Mouse (Mus musculus) liver, embryonic 14.5 days (tissue): Measurements from ENCODE around the gene Slc39a10.

Source experiments
- CTCF ChIP-seq: IDR thresholded peaks from 2 replicates; pipeline ENCODE4 v1.5.1; 2016; ENCODE audit warnings: antibody characterized with exemption, low read depth, control low read depth
- EP300 ChIP-seq: IDR thresholded peaks from 2 replicates; pipeline ENCODE4 v1.6.1; 2016; ENCODE audit warnings: antibody characterized with exemption, low read depth

DNA sequence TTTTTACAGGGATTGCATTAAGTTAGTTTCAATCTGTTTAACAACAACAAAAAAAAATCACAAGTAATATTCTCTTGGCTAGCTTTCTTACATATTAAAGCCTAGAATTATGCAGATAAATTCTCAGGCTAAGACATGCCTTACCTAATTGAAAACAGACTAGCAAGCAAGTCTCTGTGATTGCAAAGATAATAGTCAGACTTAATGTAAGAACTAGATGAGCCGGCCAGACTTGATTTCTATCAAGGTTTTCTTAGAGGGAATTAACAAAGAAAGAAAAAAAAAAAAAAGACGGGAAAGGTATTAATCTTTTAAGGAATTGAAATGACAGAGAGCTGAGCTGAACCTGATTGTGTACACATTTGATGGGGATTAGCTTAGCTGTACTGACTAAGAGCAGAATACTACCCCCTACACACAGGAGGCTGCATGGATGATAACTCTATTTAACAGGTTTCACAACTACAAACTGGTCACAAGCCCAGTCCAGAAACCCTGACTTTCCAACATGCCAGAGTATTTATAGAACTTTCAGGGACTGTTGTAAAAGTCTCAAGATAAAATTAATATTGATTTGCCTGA is 9.5 kb upstream of the Slc39a10 start:
- TF ChIP-seq CTCF (no peak), EP300 (no peak)
